Mouse (Mus musculus): ENCODE measurements around the gene Psme4.

DNA sequence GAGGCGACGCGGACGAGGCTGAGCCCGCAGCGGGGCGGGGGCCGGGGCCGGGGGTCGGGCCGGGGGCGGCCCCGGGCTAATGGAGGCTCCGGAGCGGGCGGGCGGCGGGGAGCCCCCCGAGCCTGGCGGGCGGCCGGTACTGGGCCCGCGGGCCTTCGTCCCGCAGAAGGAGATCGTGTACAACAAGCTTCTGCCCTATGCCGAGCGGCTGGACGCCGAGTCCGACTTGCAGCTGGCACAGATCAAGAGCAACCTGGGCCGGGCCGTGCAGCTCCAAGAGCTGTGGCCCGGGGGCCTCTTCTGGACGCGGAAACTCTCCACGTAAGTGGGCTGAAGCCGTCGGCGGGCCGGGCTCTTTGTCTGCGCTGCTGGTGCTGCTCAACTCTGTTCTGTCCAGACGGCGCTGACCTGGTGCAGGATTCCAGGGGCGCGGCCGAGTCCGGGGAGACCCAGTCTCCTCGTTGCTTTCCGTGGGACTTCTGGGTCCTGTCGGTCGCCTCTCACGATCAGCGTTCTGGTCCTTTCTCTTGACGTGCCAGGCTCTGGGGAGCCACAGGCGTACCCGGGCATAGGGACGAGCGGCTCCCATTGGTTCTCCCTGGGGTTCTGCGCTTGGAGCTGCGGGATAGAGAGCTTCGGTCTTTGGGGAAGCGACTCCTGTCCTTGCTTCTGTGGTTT lies 517 bp downstream of the Psme4 start:
- TF ChIP-seq CTCF (IDR thresholded peaks at IDR 0.05; ENCODE audit: insufficient read depth, low read depth, low read length), result no peak
- TF ChIP-seq POLR2A (IDR thresholded peaks at IDR 0.05; ENCODE audit: insufficient read depth, low read depth, low read length), result no peak

Measured in olfactory bulb, adult 2 months (tissue).